Mouse (Mus musculus) C2C12 (cell line): ENCODE results near the gene Ciz1. TPM values are rescaled to one million over a fixed set of nuclear protein-coding genes. Genes with fewer than 3 reads are reported as not detected.

Experiments
- H3K27me3 ChIP-seq: one replicate; pipeline ENCODE4 v1.6.1; 2011; ENCODE audit not compliant: control insufficient read depth, insufficient read depth, insufficient read length
- H3K36me3 ChIP-seq: one replicate; pipeline ENCODE4 v1.6.1; 2011; ENCODE audit not compliant: control insufficient read depth, insufficient read depth
- H3K4me3 ChIP-seq: one replicate; pipeline ENCODE4 v1.5.1; 2011; ENCODE audit warnings: mild to moderate bottlenecking, control low read depth; ENCODE audit not compliant: poor library complexity, insufficient read depth, severe bottlenecking
- H3K79me2 ChIP-seq: one replicate; pipeline ENCODE4 v1.6.1; 2011; ENCODE audit not compliant: control insufficient read depth, insufficient read depth
- H3K79me3 ChIP-seq: one replicate; pipeline ENCODE4 v1.6.1; 2011; ENCODE audit warnings: low read depth, control low read depth
- H3ac ChIP-seq: one replicate; pipeline ENCODE3; 2011; ENCODE audit warnings: low read depth; ENCODE audit not compliant: control insufficient read depth, insufficient read length
- CEBPB ChIP-seq: IDR thresholded peaks from one replicate; pipeline ENCODE4 v1.6.1; 2011; ENCODE audit warnings: low read depth, mild to moderate bottlenecking, control low read depth, moderate library complexity
- CTCF ChIP-seq: IDR thresholded peaks from one replicate; pipeline ENCODE4 v1.5.1; 2011; ENCODE audit not compliant: control insufficient read depth, insufficient read depth, insufficient read length
- FOSL1 ChIP-seq: IDR thresholded peaks from one replicate; pipeline ENCODE4 v1.8.0; 2011; ENCODE audit warnings: mild to moderate bottlenecking, low read length; ENCODE audit not compliant: poor library complexity, insufficient read depth, severe bottlenecking
- MAX ChIP-seq: IDR thresholded peaks from one replicate; pipeline ENCODE4 v1.6.1; 2011; ENCODE audit warnings: mild to moderate bottlenecking, control low read depth
- MYOD1 ChIP-seq: IDR thresholded peaks from one replicate; pipeline ENCODE4 v1.6.1; 2011; ENCODE audit warnings: low read depth; ENCODE audit not compliant: control insufficient read depth, insufficient read length
- MYOG ChIP-seq: IDR thresholded peaks from one replicate; pipeline ENCODE4 v1.6.1; 2011; ENCODE audit not compliant: control insufficient read depth, insufficient read length; ENCODE audit errors: extremely low read depth
- USF1 ChIP-seq: IDR thresholded peaks from one replicate; pipeline ENCODE4 v1.6.1; 2011; ENCODE audit warnings: low read depth, mild to moderate bottlenecking, control low read depth, moderate library complexity
- polyA plus RNA-seq: library from polyadenylated mRNA; unstranded; fragments of >200 nt; fragmentation: generic; extraction: Trizol; gene quantifications from one replicate; pipeline ENCODE4 v1.2.1, GENCODE M21; 2012; ENCODE audit warnings: missing spikeins

Ciz1 gene
- polyA plus RNA-seq, 1 experiment = 43.5 TPM

- TF ChIP-seq CEBPB (no peak), MYOD1 (no peak), USF1 (no peak), MAX (no peak), FOSL1 (no peak)
- Histone ChIP-seq H3K79me2 (no peaks in the 10 kb centered on the region), H3K27me3 (no peaks in the 10 kb centered on the region), H3K4me3 (peak overlapping the region; percentile 16), H3K79me3 (no peaks in the 10 kb centered on the region), H3K36me3 (no peaks in the 10 kb centered on the region), H3ac (no peak overlapping the region)
Observed at GRCm38 (mm10) chr2:32318709-32319585, 33.2 kb upstream of the Ciz1 start.

DNA sequence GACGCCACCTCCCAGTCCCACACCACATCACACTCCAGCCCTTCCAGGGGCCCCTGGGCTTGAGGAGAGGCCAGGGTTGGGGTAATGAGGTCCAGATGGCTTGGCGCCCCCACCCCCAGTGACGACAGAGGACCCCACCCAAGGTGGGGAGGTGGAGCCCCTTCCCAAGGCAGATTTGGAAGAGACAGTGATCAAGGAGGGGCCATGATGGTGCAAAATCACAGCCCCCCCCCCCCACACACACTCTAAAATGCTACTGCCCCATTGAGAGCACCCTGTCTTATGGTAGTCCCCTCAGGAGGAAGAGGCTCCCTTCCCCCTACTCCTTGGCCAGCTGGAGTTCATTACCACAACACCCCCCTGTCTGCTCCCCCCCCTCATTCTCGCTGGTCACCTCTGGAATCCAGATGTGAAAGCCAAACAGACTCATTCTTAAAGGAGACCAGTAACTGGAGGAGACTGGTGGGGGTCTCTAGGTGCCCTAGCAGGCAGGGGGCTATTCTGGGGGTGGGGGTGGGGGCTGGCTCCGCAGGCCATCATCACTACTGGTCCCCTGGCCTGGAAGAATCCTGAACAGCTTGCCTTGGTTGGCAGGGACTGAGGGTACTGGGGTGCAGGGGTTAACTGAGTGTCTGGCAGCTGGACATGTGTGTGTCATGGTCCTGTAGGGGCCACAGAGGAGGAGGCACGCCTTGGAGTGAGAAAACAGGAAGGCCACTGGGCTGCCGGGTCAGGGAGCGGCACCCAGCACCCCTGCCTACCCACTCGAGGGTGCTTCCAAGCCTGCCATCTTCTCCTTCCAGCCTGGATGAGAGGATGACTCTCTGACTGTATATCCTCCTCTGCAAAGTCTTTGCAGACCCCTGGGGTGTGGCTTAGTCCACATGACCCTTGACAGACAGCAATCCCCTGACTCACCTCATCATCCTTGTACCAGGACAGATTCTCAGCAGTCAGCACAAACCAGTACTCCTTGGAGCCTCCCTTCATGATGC is 32.2 kb upstream of the Ciz1 start:
- TF ChIP-seq CTCF = no peak
- TF ChIP-seq MAX = no peak
- no peak for TF ChIP-seq CEBPB
- Histone ChIP-seq H3K79me2 (no peaks in the 10 kb centered on the region), H3K4me3 (no peak overlapping the region), H3K36me3 (no peaks in the 10 kb centered on the region), H3ac (no peak overlapping the region), H3K79me3 (no peaks in the 10 kb centered on the region), H3K27me3 (no peaks in the 10 kb centered on the region)

- no peak overlapping the region for H3ac ChIP-seq
- no peaks in the 10 kb centered on the region for H3K36me3 ChIP-seq
- H3K79me3 ChIP-seq = no peaks in the 10 kb centered on the region
- H3K79me2 ChIP-seq = no peaks in the 10 kb centered on the region
- H3K4me3 ChIP-seq = no peak overlapping the region
- TF ChIP-seq CEBPB = no peak
- TF ChIP-seq CTCF = no peak
- no peak for TF ChIP-seq FOSL1
- TF ChIP-seq USF1 = no peak
- TF ChIP-seq MAX = no peak
- H3K27me3 ChIP-seq = no peaks in the 10 kb centered on the region
Observed at GRCm38 (mm10) chr2:32320721-32321120, 31.4 kb upstream of the Ciz1 start.

DNA sequence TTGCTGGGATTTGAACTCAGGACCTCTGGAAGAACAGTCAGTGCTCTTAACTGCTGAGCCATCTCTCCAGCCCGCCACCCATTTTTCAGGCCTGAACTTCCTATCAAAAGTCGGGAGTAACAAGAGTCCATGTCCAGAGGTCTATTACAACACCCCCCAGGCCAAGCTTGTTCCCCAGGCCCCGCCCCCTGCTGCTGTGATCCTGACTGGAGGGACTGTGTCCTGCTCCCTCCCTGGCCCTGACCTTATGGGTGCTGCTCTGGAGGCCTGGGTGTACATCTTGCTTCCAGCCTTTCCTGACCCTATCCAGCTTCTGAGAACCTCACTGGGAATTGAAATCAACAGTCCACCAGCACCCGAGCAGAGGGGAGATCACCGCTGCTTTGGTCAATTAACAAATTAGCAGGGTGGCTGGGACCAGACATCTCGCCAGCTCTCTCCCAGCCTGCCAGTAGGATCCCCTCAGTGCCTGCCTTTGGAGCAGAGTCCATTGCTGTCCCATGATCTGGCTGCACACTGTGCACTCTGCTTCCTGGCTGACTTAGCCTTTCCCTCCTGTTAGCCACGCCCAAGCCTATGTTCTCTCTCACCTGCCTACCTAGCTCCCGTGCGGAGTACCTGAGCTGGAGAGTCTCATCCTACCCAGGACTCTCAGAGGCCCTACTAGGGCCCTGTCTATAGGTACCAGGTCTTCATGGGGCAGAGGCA is 30.4 kb upstream of the Ciz1 start:
- Histone ChIP-seq H3K36me3 (no peaks in the 10 kb centered on the region), H3K27me3 (no peaks in the 10 kb centered on the region), H3ac (no peak overlapping the region), H3K4me3 (no peak overlapping the region), H3K79me2 (no peaks in the 10 kb centered on the region), H3K79me3 (no peaks in the 10 kb centered on the region)
- TF ChIP-seq MYOD1 (no peak), MYOG (no peak), FOSL1 (no peak), CTCF (no peak), USF1 (no peak), CEBPB (no peak), MAX (no peak)

- TF ChIP-seq MYOG = no peak
- no peak for TF ChIP-seq MAX
- TF ChIP-seq MYOD1 = no peak
- TF ChIP-seq USF1 = no peak
- TF ChIP-seq FOSL1 = no peak
- no peak for TF ChIP-seq CTCF
- TF ChIP-seq CEBPB = no peak
- no peaks in the 10 kb centered on the region for H3K36me3 ChIP-seq
- no peaks in the 10 kb centered on the region for H3K79me2 ChIP-seq
- H3K79me3 ChIP-seq = no peaks in the 10 kb centered on the region
- no peak overlapping the region for H3K4me3 ChIP-seq
- no peaks in the 10 kb centered on the region for H3K27me3 ChIP-seq
- no peak overlapping the region for H3ac ChIP-seq
Observed at GRCm38 (mm10) chr2:32322754-32323741, 29.1 kb upstream of the Ciz1 start.
